Mouse (Mus musculus) hindbrain, embryonic 11.5 days (tissue): ENCODE measurements around the gene Itgav. TPM values are rescaled to one million over a fixed set of nuclear protein-coding genes. Genes with fewer than 3 reads are reported as not detected.

Experiments
- ATAC-seq: fragments of 200-750 bp; cut with Nextera tagmentation; 2 replicates; pipeline ENCODE4 v1.8.0; 2017; ENCODE audit warnings: mild to moderate bottlenecking, moderate TSS enrichment, moderate library complexity; ENCODE audit not compliant: low FRiP score
- DNase-seq: peaks from one replicate; pipeline ENCODE4 v3.0.0-alpha.2; 2015; ENCODE audit warnings: low spot score
- H3K27ac ChIP-seq: fragments of 300-500 bp; sonication (generic); 2 replicates; pipeline ENCODE4 v1.5.1; 2014; ENCODE audit warnings: mild to moderate bottlenecking, low read depth, low read length
- H3K27me3 ChIP-seq: fragments of 300-500 bp; sonication (generic); 2 replicates; pipeline ENCODE4 v1.6.1; 2014; ENCODE audit warnings: mild to moderate bottlenecking, low read length, moderate library complexity, mixed read lengths; ENCODE audit not compliant: control insufficient read depth, insufficient read depth
- H3K36me3 ChIP-seq: fragments of 300-500 bp; sonication (generic); 2 replicates; pipeline ENCODE4 v1.6.1; 2014; ENCODE audit warnings: mild to moderate bottlenecking, low read length, moderate library complexity, mixed read lengths; ENCODE audit not compliant: control insufficient read depth, insufficient read depth
- H3K4me1 ChIP-seq: fragments of 300-500 bp; sonication (generic); replicated peaks from 2 replicates; pipeline ENCODE4 v1.6.1; 2014; ENCODE audit warnings: low read length, mixed read lengths; ENCODE audit not compliant: control insufficient read depth, insufficient read depth
- H3K4me2 ChIP-seq: fragments of 300-500 bp; sonication (generic); replicated peaks from 2 replicates; pipeline ENCODE4 v1.6.1; 2014; ENCODE audit warnings: mild to moderate bottlenecking, low read depth, low read length
- H3K4me3 ChIP-seq: fragments of 300-500 bp; sonication (generic); 2 replicates; pipeline ENCODE4 v1.5.1; 2014; ENCODE audit warnings: low read depth, low read length
- H3K9ac ChIP-seq: fragments of 300-500 bp; sonication (generic); 2 replicates; pipeline ENCODE4 v1.6.1; 2014; ENCODE audit warnings: low read depth, low read length
- H3K9me3 ChIP-seq: fragments of 300-500 bp; sonication (generic); 2 replicates; pipeline ENCODE4 v1.6.1; 2016; ENCODE audit warnings: low read length; ENCODE audit not compliant: control insufficient read depth
- WGBS: fragments of 180-500 bp; shearing (Covaris S2); extraction: QIAGEN DNeasy Blood & Tissue Kit; methylation state at CpG from one replicate; pipeline ENCODE4 v1.1.7; 2014; 5-methylcytosine and 5-hydroxymethylcytosine counted together
- polyA plus RNA-seq: library from polyadenylated mRNA; unstranded; fragments of >200 nt; fragmentation: Nextera tagmentation; extraction: Ambion mirVana; gene quantifications from 2 replicates; pipeline ENCODE4 v1.2.1, GENCODE M21; 2014

The Itgav gene
- polyA plus RNA-seq, 1 experiment from 2014 or later: 42.8 TPM

DNA sequence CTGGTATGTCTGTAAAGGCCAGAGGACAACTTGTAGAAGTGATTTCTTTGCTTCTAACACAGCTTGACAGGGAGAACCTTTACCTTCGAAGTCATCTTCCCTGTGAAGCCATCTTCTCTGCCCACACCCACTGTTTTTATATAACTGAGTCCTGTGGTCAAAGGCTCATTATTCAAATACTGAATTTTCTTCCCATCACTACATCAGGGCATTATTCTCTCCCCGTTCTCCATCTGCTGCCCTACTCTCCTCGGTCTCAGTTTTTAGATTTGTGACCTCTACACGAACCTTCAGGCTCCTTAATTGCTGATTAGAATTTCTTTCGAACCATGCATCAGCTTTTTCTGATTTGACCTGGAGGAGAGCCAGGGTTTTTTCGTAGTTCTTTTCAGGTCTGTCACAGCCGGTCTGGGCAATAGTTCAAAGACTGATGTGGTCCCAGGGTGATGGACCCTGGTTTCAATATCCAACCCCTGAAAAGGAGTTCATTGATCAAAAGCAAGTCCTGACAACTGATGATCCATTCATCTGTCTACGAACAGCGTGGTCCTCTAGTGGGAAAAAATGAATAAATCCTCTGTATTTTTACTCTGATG lies 73.8 kb downstream of the Itgav start:
- ATAC-seq: peak; percentile 53
- Histone ChIP-seq H3K9me3 (no peaks in the 10 kb centered on the region), H3K27me3 (no peaks in the 10 kb centered on the region), H3K4me2 (no peak overlapping the region), H3K4me3 (no peak overlapping the region), H3K27ac (no peak overlapping the region), H3K36me3 (no peaks in the 10 kb centered on the region), H3K9ac (no peak overlapping the region), H3K4me1 (no peaks in the 10 kb centered on the region)
- DNase-seq: no peak
- 59% methylated on average over 9 of the region's 9 CpGs for WGBS

DNA sequence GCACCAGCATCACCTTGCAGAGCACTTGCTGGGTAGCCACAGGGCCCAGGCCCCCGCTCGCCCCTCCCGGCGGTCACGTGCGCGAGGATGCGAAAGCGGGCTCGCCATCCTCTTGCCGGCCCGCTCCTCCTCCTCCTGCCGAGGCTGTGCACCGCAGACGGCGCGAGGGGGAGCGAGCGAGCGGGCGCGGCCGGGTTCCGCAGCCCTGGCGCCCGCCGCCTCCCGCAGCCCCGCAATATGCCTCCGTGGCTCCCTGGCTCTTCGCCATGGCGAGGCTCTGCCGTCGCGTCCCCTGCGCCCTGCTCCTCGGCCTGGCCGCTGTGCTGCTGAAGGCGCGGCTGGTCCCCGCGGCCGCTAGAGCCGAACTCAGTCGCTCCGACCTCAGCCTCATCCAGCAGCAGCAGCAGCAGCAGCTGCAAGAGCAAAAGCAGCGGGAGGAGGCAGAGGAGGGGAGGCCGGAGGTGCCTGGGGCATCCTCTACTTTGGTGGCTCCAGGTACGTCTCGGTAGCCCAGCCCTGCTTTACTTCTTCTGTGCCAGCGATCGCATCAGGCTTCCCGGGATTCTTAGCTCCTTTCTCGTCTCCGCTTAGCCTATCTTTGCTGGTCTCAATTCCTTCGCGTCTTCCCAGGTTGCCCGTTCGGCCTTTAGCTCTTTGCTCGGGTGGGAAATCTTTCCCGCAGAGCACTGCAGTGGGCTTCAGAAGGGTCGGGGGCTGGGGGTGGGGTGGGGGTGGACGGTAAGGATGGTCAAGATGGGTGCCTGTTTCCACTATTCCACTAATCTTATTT lies 88.5 kb downstream of the Itgav start, which contains the start of gene Fam171b:
Fam171b (plus strand) TSS at position 154 of the 790 bp plus-strand sequence.
- peak within 1 kb of the TSS; percentile 74 for H3K4me3 ChIP-seq
- under 1% methylated on average over 51 of the region's 63 CpGs for WGBS
- H3K4me1 ChIP-seq: no peaks in the 10 kb centered on the region
- DNase-seq (peak; percentile 87), ATAC-seq (peak; percentile 96)
- no peaks in the 10 kb centered on the region for H3K9me3 ChIP-seq
- H3K27ac ChIP-seq: peak within 1 kb of the TSS; percentile 88
- H3K36me3 ChIP-seq: no peaks in the 10 kb centered on the region
- H3K27me3 ChIP-seq: no peaks in the 10 kb centered on the region
- peak within 1 kb of the TSS; percentile 96 for H3K9ac ChIP-seq
- H3K4me2 ChIP-seq: peak within 1 kb of the TSS; percentile 69

DNA sequence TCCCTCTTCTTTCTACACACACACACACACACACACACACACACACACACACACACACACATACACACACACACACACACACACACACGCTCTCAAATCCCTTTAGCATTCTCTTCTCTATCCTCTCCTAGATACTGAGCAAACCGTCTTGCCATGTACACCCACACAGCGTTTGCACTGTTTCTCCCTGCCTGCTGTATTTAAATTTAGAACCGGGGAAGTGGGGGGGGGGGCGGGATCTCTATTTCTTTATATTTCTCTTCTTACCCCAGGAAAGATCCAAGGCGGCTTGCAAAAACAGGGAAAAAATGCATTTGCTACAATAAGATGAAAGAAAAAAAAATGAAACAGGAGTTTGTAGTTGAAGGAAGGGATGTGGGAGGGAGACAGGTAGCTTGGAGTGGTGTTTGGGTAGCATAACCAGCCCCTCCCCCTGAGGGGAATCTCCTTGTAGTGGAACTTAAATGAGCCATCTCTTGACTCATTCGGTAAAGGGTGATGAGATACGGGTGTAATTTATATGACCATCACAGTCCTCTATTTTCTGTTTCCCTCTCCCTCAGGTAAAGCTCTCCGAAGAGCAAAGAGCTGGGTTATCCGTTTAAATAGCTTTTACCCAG lies 89.2 kb downstream of the Itgav start:
- Histone ChIP-seq H3K4me3 (peak overlapping the region; percentile 74), H3K27ac (no peak overlapping the region), H3K9ac (peak overlapping the region; percentile 96), H3K4me2 (peak overlapping the region; percentile 69), H3K4me1 (no peaks in the 10 kb centered on the region), H3K9me3 (no peaks in the 10 kb centered on the region), H3K36me3 (no peaks in the 10 kb centered on the region), H3K27me3 (no peaks in the 10 kb centered on the region)
- peak; percentile 34; the same call in 1 of the 2 replicates for ATAC-seq
- DNase-seq: peak; percentile 27
- WGBS: 20% methylated on average over 9 of the region's 10 CpGs

DNA sequence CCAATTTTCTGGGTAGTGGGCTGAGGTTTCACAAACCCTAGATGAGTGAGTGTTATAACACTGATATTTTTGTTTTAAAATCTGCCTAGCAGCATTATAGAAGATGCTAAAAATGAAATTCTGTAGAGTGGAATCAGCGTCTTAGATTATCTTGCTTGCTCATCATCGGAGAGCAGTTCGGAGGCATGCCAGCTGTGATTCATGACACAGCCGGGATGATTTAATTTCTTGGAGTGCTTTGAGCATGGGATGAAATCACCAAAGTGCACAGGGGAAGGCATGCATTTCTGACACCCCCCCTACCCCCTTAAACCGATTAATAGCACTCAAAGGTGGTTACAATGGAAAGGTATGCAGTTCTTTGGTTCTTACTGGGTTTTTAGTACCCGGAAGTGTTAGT lies 89.8 kb downstream of the Itgav start:
- no peak overlapping the region for H3K4me2 ChIP-seq
- 57% methylated on average over 6 of the region's 6 CpGs for WGBS
- H3K9ac ChIP-seq: no peak overlapping the region
- no peak overlapping the region for H3K27ac ChIP-seq
- H3K9me3 ChIP-seq: no peaks in the 10 kb centered on the region
- ATAC-seq (no peak), DNase-seq (no peak)
- no peaks in the 10 kb centered on the region for H3K4me1 ChIP-seq
- no peaks in the 10 kb centered on the region for H3K27me3 ChIP-seq
- H3K36me3 ChIP-seq: no peaks in the 10 kb centered on the region
- peak overlapping the region; percentile 74 for H3K4me3 ChIP-seq

DNA sequence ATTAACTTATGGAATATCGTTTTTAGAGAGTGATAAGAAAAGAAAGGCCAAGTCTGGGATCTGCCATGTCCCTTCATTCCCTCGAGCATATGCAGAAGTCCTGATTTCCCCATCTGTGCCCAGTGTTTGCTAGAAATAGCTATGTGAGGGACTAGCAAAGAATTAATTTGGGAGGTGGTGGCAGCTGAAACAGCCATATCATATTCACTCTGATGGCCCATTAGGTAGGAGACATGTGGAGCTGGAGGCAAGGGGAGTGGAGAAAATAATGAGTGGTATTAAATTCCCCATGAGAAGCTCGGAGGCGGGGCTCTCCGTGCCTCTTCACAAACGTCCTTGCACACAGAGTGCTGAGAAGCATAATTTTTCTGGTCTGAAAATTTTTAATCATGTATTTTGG lies 92.0 kb downstream of the Itgav start:
- Histone ChIP-seq H3K27ac (no peak overlapping the region), H3K4me3 (no peak overlapping the region), H3K36me3 (no peaks in the 10 kb centered on the region), H3K9me3 (no peaks in the 10 kb centered on the region), H3K27me3 (no peaks in the 10 kb centered on the region), H3K4me1 (no peaks in the 10 kb centered on the region), H3K9ac (no peak overlapping the region), H3K4me2 (no peak overlapping the region)
- ATAC-seq (0 out of 2 replicates have a peak, but pooled peaks have one; percentile 3), DNase-seq (no peak)
- WGBS: 73% methylated on average over 6 of the region's 6 CpGs

DNA sequence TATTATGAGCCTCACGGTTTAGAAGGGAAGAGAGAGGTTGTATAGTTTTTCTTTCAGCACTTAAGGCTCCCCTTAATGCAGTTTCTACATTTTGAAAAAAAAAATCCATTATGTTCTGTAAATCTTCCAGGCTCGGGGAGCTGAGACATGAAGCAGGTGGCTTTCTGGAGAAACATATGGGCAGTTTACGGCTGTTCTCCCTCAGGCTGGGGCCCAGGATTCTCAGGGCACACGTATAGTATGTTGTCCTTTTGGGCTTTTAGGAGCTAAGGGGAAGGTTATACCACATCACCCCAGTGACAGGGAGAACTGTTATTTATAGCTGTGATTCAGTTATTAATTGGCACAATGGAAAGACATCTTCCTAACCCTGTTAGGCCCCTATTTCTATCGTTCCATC lies 101.0 kb downstream of the Itgav start:
- Histone ChIP-seq H3K9ac (no peak overlapping the region), H3K36me3 (no peaks in the 10 kb centered on the region), H3K4me2 (no peak overlapping the region), H3K27me3 (no peaks in the 10 kb centered on the region), H3K4me1 (no peaks in the 10 kb centered on the region), H3K27ac (no peak overlapping the region), H3K4me3 (no peak overlapping the region), H3K9me3 (no peaks in the 10 kb centered on the region)
- DNase-seq (no peak), ATAC-seq (no peak)
- 69% methylated on average over 5 of the region's 5 CpGs for WGBS

DNA sequence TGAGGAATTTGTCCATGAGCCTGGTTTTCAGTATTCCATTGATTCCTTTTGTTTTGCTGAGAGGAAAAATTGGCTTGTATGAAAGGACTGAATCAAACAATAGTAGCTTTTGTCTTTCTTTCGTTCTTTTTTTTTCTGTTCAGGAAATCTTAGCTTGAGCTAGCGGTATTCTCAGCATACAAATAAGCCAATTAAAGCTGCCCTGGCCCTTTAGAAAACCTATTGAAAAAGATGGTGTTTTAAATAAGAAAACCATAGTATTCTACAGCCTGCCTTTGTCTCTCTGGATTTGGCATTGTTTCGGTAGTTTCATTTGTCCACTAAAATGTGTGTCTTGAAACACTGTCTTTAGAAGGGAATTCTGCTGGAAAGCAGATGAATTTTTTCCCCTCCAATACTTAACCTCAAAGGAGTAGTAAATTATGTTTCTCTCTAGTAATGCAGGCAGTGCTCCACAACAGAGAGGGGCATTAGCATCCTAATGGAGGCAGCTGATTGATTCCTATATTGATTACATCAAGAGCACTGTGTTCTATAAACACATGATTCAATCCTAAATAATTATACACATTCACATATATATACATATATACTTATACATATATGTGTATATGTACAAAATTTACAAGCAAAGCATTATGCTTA lies 104.8 kb downstream of the Itgav start:
- no peak overlapping the region for H3K4me2 ChIP-seq
- no peaks in the 10 kb centered on the region for H3K27me3 ChIP-seq
- no peak overlapping the region for H3K4me3 ChIP-seq
- WGBS: 24% methylated on average over 3 of the region's 3 CpGs
- ATAC-seq (peak; percentile 65; the same call in 1 of the 2 replicates), DNase-seq (no peak)
- H3K36me3 ChIP-seq: no peaks in the 10 kb centered on the region
- H3K9me3 ChIP-seq: no peaks in the 10 kb centered on the region
- no peaks in the 10 kb centered on the region for H3K4me1 ChIP-seq
- H3K27ac ChIP-seq: peak overlapping the region; percentile 47
- H3K9ac ChIP-seq: no peak overlapping the region

DNA sequence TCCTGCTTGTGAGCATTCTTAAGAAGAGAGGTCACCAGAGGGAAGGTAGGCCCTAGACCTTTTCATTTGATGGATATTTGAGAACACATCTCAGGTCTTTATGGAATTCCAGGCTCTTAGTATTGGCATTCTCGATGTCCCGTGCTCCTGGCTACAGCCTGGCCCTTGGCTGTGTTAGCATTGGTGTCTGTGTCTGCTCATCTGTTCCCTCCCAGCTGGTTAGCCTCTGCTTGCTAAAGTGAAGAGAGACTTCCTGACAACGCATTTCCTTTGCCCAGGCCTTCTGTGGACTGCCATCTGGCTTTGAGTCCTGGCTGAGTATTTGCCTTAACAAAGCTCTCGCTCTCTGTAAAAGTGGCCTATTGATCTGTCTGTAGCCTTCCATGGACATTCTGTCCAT lies 108.7 kb downstream of the Itgav start:
- Histone ChIP-seq H3K27ac (no peak overlapping the region), H3K36me3 (no peaks in the 10 kb centered on the region), H3K9me3 (no peaks in the 10 kb centered on the region), H3K4me1 (no peaks in the 10 kb centered on the region), H3K9ac (no peak overlapping the region), H3K4me2 (no peak overlapping the region), H3K27me3 (no peaks in the 10 kb centered on the region), H3K4me3 (no peak overlapping the region)
- 85% methylated on average over 4 of the region's 4 CpGs for WGBS
- DNase-seq: no peak
- ATAC-seq: no peak
